Mouse (Mus musculus) embryonic facial prominence, embryonic 15.5 days (tissue): ENCODE measurements at regions not wholly inside any gene's neighbourhood (a gene's known extent, or its start where the extent isn't known, plus 50 kb on each side); places are given as distances from the start of the nearest gene placed in this dataset.
A peak's percentile ranks its signal among the peaks of the same experiment; 100 is the strongest.

Experiments used
- ATAC-seq: fragments of 200-750 bp; cut with Nextera tagmentation; 2 replicates; pipeline ENCODE4 v1.8.0; 2017; ENCODE audit warnings: low read depth, moderate TSS enrichment; ENCODE audit not compliant: insufficient number of reproducible peaks, low FRiP score, low TSS enrichment
- H3K27ac ChIP-seq: fragments of 300-500 bp; sonication (generic); replicated peaks from 2 replicates; pipeline ENCODE4 v1.5.1; 2015; ENCODE audit warnings: mild to moderate bottlenecking, inconsistent platforms
- H3K27me3 ChIP-seq: fragments of 300-500 bp; sonication (generic); 2 replicates; pipeline ENCODE4 v1.6.1; 2015; ENCODE audit warnings: inconsistent platforms
- H3K36me3 ChIP-seq: fragments of 300-500 bp; sonication (generic); 2 replicates; pipeline ENCODE4 v1.6.1; 2015; ENCODE audit warnings: mild to moderate bottlenecking, inconsistent platforms
- H3K4me1 ChIP-seq: fragments of 300-500 bp; sonication (generic); 2 replicates; pipeline ENCODE4 v1.6.1; 2015; ENCODE audit warnings: inconsistent platforms
- H3K4me2 ChIP-seq: fragments of 300-500 bp; sonication (generic); replicated peaks from 2 replicates; pipeline ENCODE4 v1.6.1; 2015; ENCODE audit warnings: mild to moderate bottlenecking, inconsistent platforms
- H3K4me3 ChIP-seq: fragments of 300-500 bp; sonication (generic); replicated peaks from 2 replicates; pipeline ENCODE4 v1.5.1; 2015; ENCODE audit warnings: mild to moderate bottlenecking, inconsistent platforms
- H3K9ac ChIP-seq: fragments of 300-500 bp; sonication (generic); 2 replicates; pipeline ENCODE4 v1.6.1; 2015; ENCODE audit warnings: inconsistent platforms
- H3K9me3 ChIP-seq: fragments of 300-500 bp; sonication (generic); replicated peaks from 2 replicates; pipeline ENCODE4 v1.6.1; 2016; ENCODE audit warnings: inconsistent platforms
- WGBS: fragments of 180-500 bp; shearing (Covaris S2); methylation state at CpG from one replicate; pipeline ENCODE4 v1.1.7; 2015; 5-methylcytosine and 5-hydroxymethylcytosine counted together

- H3K27me3 ChIP-seq, result no peaks in the 10 kb centered on the region
- H3K4me1 ChIP-seq, result peaks cover 9% of the 10 kb centered on the region; the same call in 1 of the 2 replicates
- no peak overlapping the region for H3K27ac ChIP-seq
- no peak overlapping the region for H3K9ac ChIP-seq
- H3K9me3 ChIP-seq, result no peaks in the 10 kb centered on the region
- H3K36me3 ChIP-seq, result no peaks in the 10 kb centered on the region
- no peak overlapping the region for H3K4me3 ChIP-seq
- 53% methylated on average over 8 of the region's 8 CpGs for WGBS
- H3K4me2 ChIP-seq, result no peak overlapping the region
- no peak for ATAC-seq
Observed at GRCm38 (mm10) chr4:56686141-56686540, 53.7 kb upstream of the Gm26657 start.

- H3K27me3 ChIP-seq, result no peaks in the 10 kb centered on the region
- no peak overlapping the region for H3K27ac ChIP-seq
- peak overlapping the region; percentile 35; the same call in 1 of the 2 replicates for H3K4me2 ChIP-seq
- H3K9me3 ChIP-seq, result no peaks in the 10 kb centered on the region
- H3K9ac ChIP-seq, result no peak overlapping the region
- H3K4me3 ChIP-seq, result no peak overlapping the region
- no peak for ATAC-seq
- 62% methylated on average over 8 of the region's 8 CpGs for WGBS
- no peaks in the 10 kb centered on the region for H3K36me3 ChIP-seq
- peaks cover 9% of the 10 kb centered on the region; the same call in 1 of the 2 replicates for H3K4me1 ChIP-seq
Observed at GRCm38 (mm10) chr4:56685696-56686095, 54.2 kb upstream of the Gm26657 start.

DNA sequence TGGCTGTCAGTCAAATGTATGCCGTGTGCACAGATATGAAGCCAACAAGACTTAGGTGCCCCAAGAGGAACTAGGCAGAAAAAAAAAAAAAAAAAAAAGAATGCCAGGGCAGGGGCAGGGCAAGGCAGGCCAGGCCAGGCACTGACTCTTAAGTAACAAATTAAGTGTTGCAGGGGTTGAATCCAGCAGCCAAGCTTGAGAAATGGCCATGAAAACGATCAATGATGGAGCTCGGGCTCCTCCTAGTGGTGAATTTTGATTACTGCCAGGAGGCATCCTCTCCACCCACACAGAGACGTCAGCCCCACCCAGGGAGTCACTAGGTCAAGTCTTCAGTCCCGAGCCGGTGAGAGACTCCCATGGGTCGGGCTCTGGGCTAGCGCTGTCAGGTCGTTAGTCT lies 54.7 kb upstream of the Gm26657 start:
- Histone ChIP-seq H3K9me3 (no peaks in the 10 kb centered on the region), H3K4me1 (peaks cover 9% of the 10 kb centered on the region; the same call in 1 of the 2 replicates), H3K27ac (no peak overlapping the region), H3K4me2 (peak overlapping the region; percentile 35), H3K9ac (no peak overlapping the region), H3K4me3 (no peak overlapping the region), H3K27me3 (no peaks in the 10 kb centered on the region), H3K36me3 (no peaks in the 10 kb centered on the region)
- 2% methylated on average over 9 of the region's 9 CpGs for WGBS
- ATAC-seq, result peak; percentile 65; the same call in 1 of the 2 replicates

DNA sequence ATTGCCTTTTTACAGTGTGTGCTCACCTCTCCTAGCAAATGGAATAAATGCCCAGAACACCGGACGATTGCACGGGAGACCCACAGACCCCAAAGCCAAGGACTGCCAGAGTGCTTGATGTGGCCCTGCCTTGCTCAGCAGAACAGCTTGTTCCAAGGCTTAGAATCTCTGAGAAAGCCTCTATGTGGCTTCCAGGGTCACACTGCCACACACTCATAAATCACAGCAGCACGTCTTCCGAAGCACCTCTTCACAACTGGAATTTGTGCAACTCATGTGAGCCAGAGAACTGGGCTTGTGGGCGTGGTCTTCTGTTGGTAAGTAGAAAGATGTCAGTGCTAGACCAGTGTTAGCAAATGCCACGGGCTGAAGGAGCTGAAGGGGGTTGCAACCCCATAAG lies 55.8 kb upstream of the Gm26657 start:
- no peak overlapping the region for H3K27ac ChIP-seq
- H3K4me2 ChIP-seq, result no peak overlapping the region
- H3K4me1 ChIP-seq, result peaks cover 9% of the 10 kb centered on the region; the same call in 1 of the 2 replicates
- no peaks in the 10 kb centered on the region for H3K9me3 ChIP-seq
- no peak for ATAC-seq
- H3K27me3 ChIP-seq, result no peaks in the 10 kb centered on the region
- H3K9ac ChIP-seq, result no peak overlapping the region
- H3K4me3 ChIP-seq, result no peak overlapping the region
- 88% methylated on average over 7 of the region's 7 CpGs for WGBS
- no peaks in the 10 kb centered on the region for H3K36me3 ChIP-seq

GRCm38 (mm10) chr4:56681121-56681520 lies 58.7 kb upstream of the Gm26657 start:
- Histone ChIP-seq H3K4me1 (peaks cover 9% of the 10 kb centered on the region; the same call in 1 of the 2 replicates), H3K27me3 (no peaks in the 10 kb centered on the region), H3K27ac (no peak overlapping the region), H3K9ac (no peak overlapping the region), H3K9me3 (no peaks in the 10 kb centered on the region), H3K36me3 (no peaks in the 10 kb centered on the region), H3K4me3 (no peak overlapping the region), H3K4me2 (no peak overlapping the region)
- 71% methylated on average over 8 of the region's 8 CpGs for WGBS
- no peak for ATAC-seq

DNA sequence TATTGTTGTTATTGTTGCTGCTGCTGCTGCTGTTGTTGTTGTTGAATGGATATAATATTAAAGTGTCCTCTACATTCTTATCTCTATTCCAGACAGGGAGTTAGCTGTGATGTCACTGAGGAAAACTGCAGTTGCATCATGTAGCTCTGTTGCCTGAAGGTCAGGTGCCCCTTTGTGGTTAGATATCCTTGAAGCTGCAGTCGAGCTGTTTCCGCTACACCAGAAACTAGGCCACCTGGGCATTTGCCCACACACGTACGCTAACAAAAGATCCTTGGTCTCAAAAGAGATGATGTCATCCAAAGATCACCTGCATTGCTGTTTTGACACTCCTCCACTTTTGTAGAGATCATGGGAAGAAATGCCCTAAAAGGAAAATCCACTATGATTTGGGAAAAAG lies 66.0 kb upstream of the Gm26657 start:
- Histone ChIP-seq H3K4me3 (no peak overlapping the region), H3K9ac (no peak overlapping the region)

GRCm38 (mm10) chr4:56664921-56665320 lies 74.9 kb upstream of the Gm26657 start:
- Histone ChIP-seq H3K4me3 (no peak overlapping the region), H3K9ac (no peak overlapping the region), H3K4me1 (0 out of 2 replicates have a peak, but pooled peaks cover 2% of the 10 kb centered on the region), H3K27ac (no peak overlapping the region), H3K4me2 (no peak overlapping the region), H3K9me3 (no peaks in the 10 kb centered on the region), H3K27me3 (no peaks in the 10 kb centered on the region), H3K36me3 (no peaks in the 10 kb centered on the region)
- no peak for ATAC-seq
- 52% methylated on average over 2 of the region's 2 CpGs for WGBS

More for the DNA sequence above, 66.0 kb upstream of the Gm26657 start:
- H3K4me2 ChIP-seq, result no peak overlapping the region
- ATAC-seq, result no peak
- H3K27me3 ChIP-seq, result no peaks in the 10 kb centered on the region
- H3K27ac ChIP-seq, result no peak overlapping the region
- H3K9me3 ChIP-seq, result no peaks in the 10 kb centered on the region
- no peaks in the 10 kb centered on the region for H3K36me3 ChIP-seq
- no peaks in the 10 kb centered on the region for H3K4me1 ChIP-seq
- WGBS, result 74% methylated on average over 4 of the region's 4 CpGs

GRCm38 (mm10) chr4:56661816-56662215 lies 78.1 kb upstream of the Gm26657 start:
- H3K4me3 ChIP-seq, result no peak overlapping the region
- H3K4me1 ChIP-seq, result 0 out of 2 replicates have a peak, but pooled peaks cover 8% of the 10 kb centered on the region
- no peak overlapping the region for H3K4me2 ChIP-seq
- H3K27me3 ChIP-seq, result no peaks in the 10 kb centered on the region
- H3K9ac ChIP-seq, result no peak overlapping the region
- ATAC-seq, result no peak
- no peaks in the 10 kb centered on the region for H3K36me3 ChIP-seq
- no peaks in the 10 kb centered on the region for H3K9me3 ChIP-seq
- no peak overlapping the region for H3K27ac ChIP-seq
- 69% methylated on average over 5 of the region's 5 CpGs for WGBS

DNA sequence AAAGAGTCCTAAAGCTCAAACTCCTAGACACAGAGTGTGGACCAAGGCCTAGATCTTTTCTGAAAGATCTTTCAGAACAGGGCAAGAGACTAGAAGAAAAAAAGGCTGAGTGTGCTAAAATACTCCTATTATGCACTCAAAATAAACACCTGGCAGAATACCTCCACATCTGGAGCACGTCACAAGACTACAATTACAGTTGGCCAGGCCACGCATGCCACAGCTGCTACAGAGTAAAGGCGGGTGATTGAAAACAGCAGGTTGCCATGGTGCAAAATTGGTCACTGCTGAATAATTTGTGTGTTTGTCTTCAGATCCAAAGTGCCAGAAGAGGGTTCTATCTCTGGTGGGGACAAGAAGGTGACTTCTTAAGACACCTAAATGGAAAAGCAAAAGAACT lies 82.8 kb upstream of the Gm26657 start:
- Histone ChIP-seq H3K27ac (peak overlapping the region; percentile 12; the same call in 1 of the 2 replicates), H3K36me3 (no peaks in the 10 kb centered on the region), H3K9me3 (no peaks in the 10 kb centered on the region), H3K4me3 (no peak overlapping the region), H3K27me3 (no peaks in the 10 kb centered on the region), H3K9ac (no peak overlapping the region), H3K4me1 (peaks cover 15% of the 10 kb centered on the region; the same call in 1 of the 2 replicates), H3K4me2 (no peak overlapping the region)
- 37% methylated on average over 3 of the region's 3 CpGs for WGBS
- ATAC-seq, result peak; percentile 54; the same call in 1 of the 2 replicates

DNA sequence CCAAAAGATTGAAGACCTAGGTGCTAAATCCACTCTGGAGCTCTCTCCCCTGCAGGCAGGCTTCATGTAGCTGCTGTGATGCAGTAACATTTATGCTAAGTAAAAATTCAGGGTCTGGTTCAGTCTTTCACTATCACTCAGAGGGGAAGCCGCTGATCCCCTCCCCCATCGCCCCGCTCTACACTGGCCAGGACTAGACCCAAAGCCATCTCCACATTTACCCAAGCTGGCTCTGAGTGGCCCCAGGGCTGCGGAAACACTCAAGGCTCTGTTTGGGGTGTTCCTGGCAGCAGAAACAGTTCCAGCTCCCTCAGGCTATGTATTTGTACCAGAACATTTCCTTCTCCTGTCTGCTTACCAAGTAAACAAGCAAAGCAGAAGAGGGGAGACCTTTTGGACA lies 85.5 kb upstream of the Gm26657 start:
- Histone ChIP-seq H3K4me2 (no peak overlapping the region), H3K4me3 (no peak overlapping the region), H3K27me3 (no peaks in the 10 kb centered on the region), H3K27ac (no peak overlapping the region), H3K36me3 (no peaks in the 10 kb centered on the region), H3K9ac (no peak overlapping the region), H3K9me3 (no peaks in the 10 kb centered on the region), H3K4me1 (peaks cover 15% of the 10 kb centered on the region; the same call in 1 of the 2 replicates)
- 46% methylated on average over 4 of the region's 4 CpGs for WGBS
- no peak for ATAC-seq

DNA sequence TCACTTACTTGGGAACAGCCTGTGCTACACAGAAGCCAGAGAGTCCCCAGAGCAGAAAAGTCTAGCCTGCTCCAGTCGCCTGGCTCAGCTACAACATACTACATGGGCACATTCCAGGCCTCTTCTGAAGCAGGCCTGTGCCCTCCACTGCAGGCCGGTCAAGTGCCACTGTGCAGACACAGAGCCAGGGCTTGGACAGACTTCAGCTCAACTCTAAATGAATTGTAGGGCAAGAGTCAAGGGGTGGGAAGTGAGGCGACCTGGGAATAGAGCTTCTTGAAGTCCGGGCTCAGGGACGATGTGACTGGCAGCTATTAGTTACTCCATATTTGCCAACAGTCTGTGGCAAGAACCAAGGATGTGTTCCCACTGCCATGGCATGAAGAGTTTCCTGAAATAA lies 87.1 kb upstream of the Gm26657 start:
- ATAC-seq, result no peak
- 74% methylated on average over 5 of the region's 5 CpGs for WGBS

DNA sequence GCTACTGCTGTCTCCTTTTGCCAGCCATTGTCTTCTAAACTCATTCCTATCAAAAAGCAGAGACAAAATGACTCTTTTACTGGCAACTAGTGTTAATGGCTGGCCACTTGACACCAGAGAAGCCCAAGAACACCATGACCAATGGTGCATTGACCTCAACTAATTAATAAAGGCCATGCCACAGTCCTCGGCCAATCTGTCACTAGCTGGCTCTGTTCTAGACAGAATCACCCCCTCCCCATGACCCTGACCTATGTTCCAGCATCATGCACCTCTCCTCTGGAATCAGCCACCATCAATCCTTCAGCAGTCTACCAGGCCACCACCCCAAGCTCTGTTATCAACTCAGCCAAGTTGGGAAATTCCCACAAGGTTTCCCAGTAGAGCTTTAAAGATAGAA lies 90.1 kb upstream of the Gm26657 start:
- Histone ChIP-seq H3K9me3 (no peaks in the 10 kb centered on the region), H3K4me1 (peaks cover 11% of the 10 kb centered on the region), H3K9ac (no peak overlapping the region), H3K36me3 (no peaks in the 10 kb centered on the region), H3K4me3 (no peak overlapping the region), H3K4me2 (no peak overlapping the region), H3K27me3 (no peaks in the 10 kb centered on the region), H3K27ac (no peak overlapping the region)
- ATAC-seq, result no peak
- WGBS, result 52% methylated on average over 1 of the region's 1 CpGs

More for the DNA sequence above, 87.1 kb upstream of the Gm26657 start:
- Histone ChIP-seq H3K4me1 (peaks cover 15% of the 10 kb centered on the region; the same call in 1 of the 2 replicates), H3K27me3 (no peaks in the 10 kb centered on the region), H3K36me3 (no peaks in the 10 kb centered on the region), H3K4me2 (no peak overlapping the region), H3K9me3 (no peaks in the 10 kb centered on the region), H3K4me3 (no peak overlapping the region), H3K9ac (no peak overlapping the region), H3K27ac (no peak overlapping the region)
